Comparison of ENCODE assay signal across 14 mouse cellular contexts in the genomic region with DNA sequence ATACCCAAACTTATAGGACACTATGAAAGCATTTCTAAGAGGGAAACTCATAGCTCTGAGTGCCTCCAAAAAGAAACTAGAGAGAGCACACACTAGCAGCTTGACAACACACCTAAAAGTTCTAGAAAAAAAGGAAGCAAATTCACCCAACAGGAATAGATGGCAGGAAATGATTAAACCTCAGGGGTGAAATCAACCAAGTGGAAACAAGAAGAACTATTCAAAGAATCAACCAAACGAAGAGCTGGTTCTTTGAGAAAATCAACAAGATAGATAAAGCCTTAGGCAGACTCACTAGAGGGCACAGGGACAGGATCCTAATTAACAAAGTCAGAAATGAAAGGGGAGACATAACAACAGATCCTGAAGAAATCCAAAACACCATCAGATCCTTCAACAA. TPM values are rescaled to one million over a fixed set of nuclear protein-coding genes. Genes with fewer than 3 reads are reported as not detected.
"Had no signal": no experiment of that assay in that cellular context is flagged by ENCODE, and none has a peak within 500 bp of the region (broad histone marks: within the 10 kb centered on the region; RNA-seq: fewer than 3 reads in every experiment).

No protein-coding gene starts in this region.

RNA-seq across cellular contexts. Expression of a gene that starts 36.1 kb away (rescaled TPM):
- total RNA-seq: layer of hippocampus, adult 18-20 months; layer of hippocampus, adult 2 months; layer of hippocampus, adult 8-10 months; layer of hippocampus, postnatal 10 days; layer of hippocampus, postnatal 14 days; layer of hippocampus, postnatal 25 days; layer of hippocampus, postnatal 36 days; left cerebral cortex, adult 18-20 months; left cerebral cortex, adult 2 months; left cerebral cortex, adult 8-10 months had no signal
- polyA plus RNA-seq: hindbrain, embryonic 10.5 days; hindbrain, embryonic 12.5 days; hindbrain, embryonic 13.5 days; hindbrain, embryonic 15.5 days had no signal
